Mouse (Mus musculus): ENCODE data around the gene Fam160a1. TPM values are rescaled to one million over a fixed set of nuclear protein-coding genes. Genes with fewer than 3 reads are reported as not detected.

The Fam160a1 gene
- polyA plus RNA-seq, 1 experiment: not detected

- no peak for TF ChIP-seq GATA1 (IDR thresholded peaks at IDR 0.05; ENCODE audit: low read length)
Measured at GRCm38 (mm10) chr3:85841454-85842176, 24.5 kb upstream of the Fam160a1 start.

DNA sequence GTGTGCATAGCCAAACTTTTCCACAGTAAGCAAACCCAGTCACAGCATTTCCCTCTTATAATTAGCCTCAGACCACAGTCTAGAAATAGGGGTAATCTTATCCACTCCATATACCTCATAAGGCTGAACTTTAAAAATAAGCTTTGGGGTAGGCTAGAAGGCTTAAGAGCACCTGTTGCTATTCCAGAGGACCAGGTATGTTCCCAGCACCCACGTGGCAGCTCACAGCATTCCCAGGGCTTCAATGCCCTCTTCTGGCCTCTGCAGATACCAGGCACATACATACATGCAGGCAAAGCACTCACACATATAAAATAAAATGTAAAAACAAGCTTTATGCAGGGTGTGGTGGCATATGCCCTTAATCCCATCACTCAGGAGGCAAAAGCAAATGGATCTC, 16.5 kb upstream of the Fam160a1 start:
- no peak for TF ChIP-seq GATA1 (IDR thresholded peaks at IDR 0.05; ENCODE audit: low read length)

- TF ChIP-seq GATA1 (IDR thresholded peaks at IDR 0.05; ENCODE audit: low read length): no peak
Measured at GRCm38 (mm10) chr3:85832490-85833155, 15.5 kb upstream of the Fam160a1 start.

- no peak for TF ChIP-seq GATA1 (IDR thresholded peaks at IDR 0.05; ENCODE audit: low read length)
Measured at GRCm38 (mm10) chr3:85831785-85832184, 14.7 kb upstream of the Fam160a1 start.

GRCm38 (mm10) chr3:85829047-85829446, 12.0 kb upstream of the Fam160a1 start:
- no peak for TF ChIP-seq GATA1 (IDR thresholded peaks at IDR 0.05; ENCODE audit: low read length)

DNA sequence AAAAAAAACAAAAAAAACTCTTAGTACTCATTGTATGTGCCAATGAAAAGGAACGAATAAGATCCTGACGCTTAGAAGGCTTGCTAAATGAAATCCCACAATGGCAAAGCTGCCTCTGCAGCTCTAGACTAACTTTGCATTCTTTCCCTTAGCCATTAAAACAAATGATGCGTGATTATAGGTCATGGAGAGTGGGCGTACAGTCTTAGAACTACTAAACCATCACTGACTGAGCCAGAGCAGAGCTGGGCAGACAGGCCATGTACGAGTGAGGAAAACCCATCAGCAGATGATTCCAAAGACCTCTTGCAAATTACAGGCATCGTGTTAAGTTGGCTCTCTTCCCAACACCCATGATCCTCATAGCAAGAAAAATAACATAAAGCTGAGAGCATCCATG, 10.7 kb upstream of the Fam160a1 start:
- TF ChIP-seq GATA1 (IDR thresholded peaks at IDR 0.05; ENCODE audit: low read length): no peak

DNA sequence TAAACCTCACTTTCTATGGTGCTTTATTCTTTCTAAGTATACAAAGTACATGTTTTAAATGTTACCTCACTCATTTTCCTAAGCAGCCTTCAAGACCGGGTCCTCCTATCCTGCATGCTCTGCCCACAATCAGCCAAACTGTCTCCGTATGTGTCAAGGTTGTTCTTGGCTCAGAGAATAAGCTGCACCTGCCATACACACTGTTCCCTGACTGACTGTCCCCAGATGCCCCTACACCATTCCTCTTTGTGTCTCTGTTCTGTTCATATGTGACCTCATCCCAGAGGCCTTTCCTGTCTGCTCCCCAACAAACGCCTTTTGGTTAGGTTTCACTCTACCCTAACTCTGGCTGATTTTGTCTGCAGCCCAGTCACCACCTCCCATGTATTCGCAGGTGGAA, 10.2 kb upstream of the Fam160a1 start:
- TF ChIP-seq GATA1 (IDR thresholded peaks at IDR 0.05; ENCODE audit: low read length): no peak

DNA sequence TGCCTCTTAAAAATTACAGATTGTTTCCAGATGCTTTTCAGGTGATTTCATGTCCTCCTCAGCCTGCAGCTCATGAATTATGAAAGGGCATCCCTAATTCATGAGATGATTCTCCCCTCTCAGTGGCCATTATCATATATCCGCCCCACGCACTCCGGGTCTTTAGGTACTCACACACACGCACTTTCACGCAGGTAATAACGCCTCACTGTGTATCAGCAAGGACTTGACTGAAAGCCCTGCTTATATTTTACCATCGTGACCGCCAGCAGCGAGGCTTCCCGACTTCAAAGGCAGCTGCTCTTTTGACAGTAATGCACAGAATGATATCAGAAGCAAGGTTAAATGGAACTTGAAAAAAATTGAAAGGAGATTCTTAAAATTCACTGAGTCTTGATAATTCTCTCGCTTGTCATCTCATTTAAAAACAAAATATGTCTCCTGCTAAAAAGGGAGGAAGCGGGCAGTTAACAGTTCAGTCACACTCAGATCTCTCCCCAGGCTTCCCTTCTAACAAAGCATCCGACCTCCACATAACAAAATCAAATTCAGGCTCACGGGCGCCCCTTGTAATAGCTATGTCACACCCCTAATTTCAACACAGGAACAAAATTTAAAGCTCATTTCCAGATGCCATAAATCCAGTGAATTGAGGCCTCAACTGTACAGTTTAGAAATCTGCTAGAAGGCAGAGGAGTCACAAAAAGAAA, 3.9 kb upstream of the Fam160a1 start:
- TF ChIP-seq GATA1 (IDR thresholded peaks at IDR 0.05; ENCODE audit: low read length): no peak

- no peak for TF ChIP-seq GATA1 (IDR thresholded peaks at IDR 0.05; ENCODE audit: low read length)
Measured at GRCm38 (mm10) chr3:85819319-85819718, 2.2 kb upstream of the Fam160a1 start.

DNA sequence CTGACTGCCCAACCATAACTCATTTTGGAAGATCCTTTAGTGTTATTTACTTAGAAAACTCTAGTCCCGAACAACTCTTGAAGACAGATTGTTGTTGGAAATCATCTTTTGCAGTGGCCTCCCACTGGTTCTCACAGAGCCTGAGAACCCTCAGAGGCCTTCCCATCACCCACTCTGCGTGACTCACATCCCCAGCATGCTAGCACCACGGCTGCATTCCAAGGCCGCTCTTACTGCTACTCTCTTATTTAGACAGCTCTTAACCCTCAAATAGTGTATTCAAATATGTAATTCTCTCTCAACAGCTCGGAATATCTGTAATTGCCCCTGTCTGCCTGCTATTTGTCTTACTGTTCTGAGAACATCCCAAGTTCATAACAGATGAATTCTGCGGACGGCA, 2.9 kb downstream of the Fam160a1 start:
- TF ChIP-seq GATA1 (IDR thresholded peaks at IDR 0.05; ENCODE audit: low read length): no peak

- TF ChIP-seq GATA1 (IDR thresholded peaks at IDR 0.05; ENCODE audit: low read length): no peak
Measured at GRCm38 (mm10) chr3:85813101-85814014, 3.7 kb downstream of the Fam160a1 start.

- TF ChIP-seq GATA1 (IDR thresholded peaks at IDR 0.05; ENCODE audit: low read length): no peak
Measured at GRCm38 (mm10) chr3:85812010-85812409, 5.1 kb downstream of the Fam160a1 start.

- TF ChIP-seq GATA1 (IDR thresholded peaks at IDR 0.05; ENCODE audit: low read length): no peak
Measured at GRCm38 (mm10) chr3:85793166-85793565, 23.9 kb downstream of the Fam160a1 start.

- TF ChIP-seq GATA1 (IDR thresholded peaks at IDR 0.05; ENCODE audit: low read length): no peak
Measured at GRCm38 (mm10) chr3:85789748-85790147, 27.3 kb downstream of the Fam160a1 start.

DNA sequence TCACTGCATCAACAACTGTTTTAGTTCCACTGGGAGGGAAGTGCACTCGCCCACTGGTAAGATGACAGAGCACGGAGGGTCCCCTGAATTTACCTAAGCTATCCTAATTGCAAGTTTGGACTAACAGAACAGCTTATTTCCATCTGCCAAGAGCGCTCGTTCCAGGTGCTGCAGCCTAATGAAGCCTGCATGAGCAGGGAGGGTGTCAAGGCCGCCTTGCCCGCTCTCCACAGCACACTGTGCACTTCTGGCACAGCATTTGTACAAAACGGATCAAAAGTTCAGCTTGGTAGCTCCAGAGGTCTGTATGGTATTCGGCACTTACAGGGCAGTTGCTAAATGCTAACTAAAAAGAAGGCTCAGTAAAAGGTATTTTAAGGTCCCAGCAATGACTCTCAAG, 30.6 kb downstream of the Fam160a1 start:
- TF ChIP-seq GATA1 (IDR thresholded peaks at IDR 0.05; ENCODE audit: low read length): no peak
